Mouse (Mus musculus): ENCODE data around the gene Stpg4.
A peak's percentile ranks its signal among the peaks of the same experiment; 100 is the strongest.

The Stpg4 gene

DNA sequence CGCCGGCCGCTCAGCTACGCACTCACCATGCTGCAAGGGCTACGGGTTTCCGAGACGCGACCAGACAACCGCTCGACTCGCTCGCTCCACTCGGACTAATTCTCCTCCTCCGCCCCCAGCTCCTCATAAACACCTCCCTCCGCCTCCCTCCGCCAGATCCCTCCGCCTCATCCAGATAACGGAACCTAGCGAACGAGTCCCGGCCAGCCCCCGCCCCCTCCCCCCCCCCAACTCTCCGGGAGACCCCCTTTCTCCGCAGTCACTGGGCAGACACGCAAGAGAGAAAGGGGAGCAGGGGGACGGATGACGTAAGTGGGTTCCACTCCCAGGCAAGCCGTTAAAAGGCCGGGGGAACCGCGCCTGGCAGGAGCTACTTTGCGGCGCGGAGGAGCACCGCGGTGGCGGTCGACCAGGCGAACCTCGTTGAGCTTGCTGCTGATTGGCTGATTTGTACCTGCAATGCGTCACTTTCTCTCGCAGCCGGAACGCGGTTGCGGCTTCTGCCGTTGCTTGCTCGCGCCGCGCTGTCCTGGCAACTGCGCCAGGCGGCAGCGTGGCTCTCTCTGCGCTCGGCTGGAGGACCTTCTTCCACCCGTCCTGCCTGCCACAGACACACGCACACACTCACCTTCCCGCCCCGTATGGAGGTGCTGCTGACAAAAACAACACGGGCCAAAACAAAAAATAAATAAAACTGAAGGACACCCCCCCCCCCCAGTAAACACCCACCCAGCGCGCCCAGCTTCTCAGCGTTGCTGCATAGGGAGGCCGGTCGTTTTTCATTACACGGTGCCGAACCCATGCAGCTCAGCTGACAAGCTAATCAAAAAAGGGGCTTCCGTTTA, 19.4 kb upstream of the Stpg4 start, which contains the start of gene Calm2:
Gene Calm2, minus strand, starts transcription at position 169 of the 845 bp plus-strand sequence.
- DNase-seq = peak; percentile 98

GRCm38 (mm10) chr17:87445917-87446766, 18.6 kb upstream of the Stpg4 start:
- peak; percentile 82 for DNase-seq

- DNase-seq = peak; percentile 23
These were observed 17.9 kb upstream of the Stpg4 start for GRCm38 (mm10) chr17:87445337-87445916.

DNA sequence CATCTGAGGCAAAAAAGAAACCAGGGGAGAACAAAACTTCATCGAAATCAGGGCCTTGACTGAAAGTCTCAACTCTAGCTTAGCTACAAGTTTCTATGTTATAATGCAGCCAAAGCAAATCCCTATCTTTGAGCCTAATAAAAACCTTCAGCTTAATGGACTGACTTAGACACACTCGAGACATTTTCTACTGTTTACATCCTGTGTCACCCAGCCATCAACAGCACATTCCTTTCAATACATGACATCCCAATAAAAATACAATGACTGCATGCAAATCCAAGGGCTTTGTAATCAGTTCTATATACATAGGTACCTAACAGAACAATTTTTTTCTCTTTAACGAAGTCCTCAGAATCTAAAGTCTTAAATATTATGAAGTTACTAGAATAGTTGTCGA, 17.2 kb upstream of the Stpg4 start:
- no peak for DNase-seq

DNA sequence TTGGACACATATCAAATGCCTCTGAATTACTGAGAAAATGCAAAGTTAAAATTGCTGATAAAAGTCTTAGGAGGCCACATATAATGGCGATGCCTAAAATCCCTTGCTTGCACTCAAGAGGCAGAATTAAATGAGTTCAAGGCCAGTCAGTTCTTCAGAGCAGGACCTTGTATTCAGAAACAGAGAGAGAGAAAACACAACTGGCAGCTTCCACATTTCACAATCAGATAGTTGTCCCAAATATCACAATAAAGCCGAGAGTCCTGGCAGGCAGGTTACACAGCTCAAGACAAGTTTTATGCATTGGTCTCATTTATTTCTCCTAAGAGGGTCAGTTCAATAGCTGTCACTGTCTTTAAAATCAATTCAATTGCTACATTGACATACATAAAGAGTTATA, 14.0 kb upstream of the Stpg4 start:
- DNase-seq = no peak

DNA sequence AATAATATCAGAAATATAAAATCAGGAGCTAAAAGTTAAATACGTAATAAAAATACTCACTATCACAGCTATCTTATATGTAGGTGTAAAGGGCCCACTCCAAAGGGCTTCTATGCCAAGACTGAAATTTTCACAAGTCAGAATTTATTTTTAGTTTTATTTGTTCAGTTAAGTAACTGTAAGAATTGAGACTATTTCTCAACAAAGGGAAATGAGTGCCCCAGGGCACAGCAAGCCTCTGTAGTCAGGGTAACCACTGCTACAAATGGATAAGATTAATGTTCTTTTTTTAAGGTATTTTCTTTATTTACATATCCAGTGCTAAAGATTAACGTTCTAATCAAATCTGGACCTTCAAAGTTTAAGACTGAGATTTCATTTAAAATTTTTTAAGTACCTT, 11.9 kb upstream of the Stpg4 start:
- no peak for DNase-seq

DNA sequence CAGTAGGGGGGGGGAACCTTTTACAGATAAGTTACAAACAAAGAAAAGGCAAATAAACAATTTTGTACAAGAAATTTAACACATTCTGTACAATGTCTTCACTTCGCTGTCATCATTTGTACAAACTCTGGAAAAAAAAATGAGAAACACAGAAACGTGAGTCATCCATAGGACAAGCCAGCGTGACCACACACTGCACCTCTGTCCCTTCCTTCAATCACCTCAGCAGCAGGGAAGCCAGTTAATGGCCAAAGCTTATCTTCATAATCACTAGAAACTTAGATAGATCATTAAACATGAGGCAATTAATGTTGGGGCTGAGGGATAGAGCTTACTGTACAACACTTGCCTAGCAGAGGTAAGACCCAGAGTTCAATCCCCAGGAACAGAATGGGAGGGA, 6.4 kb upstream of the Stpg4 start:
- no peak for DNase-seq

GRCm38 (mm10) chr17:87432743-87433142, 5.2 kb upstream of the Stpg4 start:
- no peak for DNase-seq

- no peak for DNase-seq
These were observed 4.8 kb upstream of the Stpg4 start for GRCm38 (mm10) chr17:87432314-87432713.

DNA sequence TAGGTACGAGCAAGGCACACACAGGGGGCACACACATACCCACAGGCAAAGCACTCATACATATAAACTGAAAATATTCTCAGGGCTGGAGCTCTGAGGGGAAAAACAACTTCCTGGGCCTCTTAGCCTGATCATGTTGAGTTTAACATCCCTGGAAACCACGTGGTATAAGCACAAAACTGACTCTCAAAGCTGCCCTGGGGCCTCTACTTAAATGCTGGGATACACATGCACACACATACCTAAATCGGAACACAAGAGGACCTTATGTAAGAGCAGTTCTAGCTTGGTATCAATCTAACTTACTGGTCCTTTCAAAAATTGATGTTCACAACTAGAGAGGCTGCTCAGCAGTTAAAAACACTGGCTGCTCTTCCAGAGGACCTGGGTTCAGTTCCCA, 1.9 kb upstream of the Stpg4 start:
- DNase-seq = no peak

DNA sequence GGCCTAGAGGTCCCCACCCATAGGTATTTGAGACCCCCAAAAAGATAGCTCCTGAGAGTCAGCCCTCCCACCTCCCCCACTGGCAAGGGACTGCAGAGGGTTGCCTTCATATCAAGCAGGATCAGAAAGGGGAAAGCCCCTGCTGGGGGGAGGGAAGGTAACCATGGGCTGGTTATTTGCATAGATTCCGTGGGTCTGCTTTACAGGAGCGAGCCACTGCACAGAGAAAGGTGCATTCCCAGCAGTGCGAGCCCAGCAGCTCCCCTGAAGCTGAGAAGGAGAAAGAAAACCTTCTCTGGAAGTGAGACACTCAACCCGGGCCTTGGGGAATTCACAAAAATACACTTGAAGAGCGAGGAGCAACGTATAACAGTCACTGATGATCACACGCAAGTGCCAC, 9.5 kb downstream of the Stpg4 start:
- no peak for DNase-seq

GRCm38 (mm10) chr17:87406646-87407045, 20.9 kb downstream of the Stpg4 start:
- no peak for DNase-seq

DNA sequence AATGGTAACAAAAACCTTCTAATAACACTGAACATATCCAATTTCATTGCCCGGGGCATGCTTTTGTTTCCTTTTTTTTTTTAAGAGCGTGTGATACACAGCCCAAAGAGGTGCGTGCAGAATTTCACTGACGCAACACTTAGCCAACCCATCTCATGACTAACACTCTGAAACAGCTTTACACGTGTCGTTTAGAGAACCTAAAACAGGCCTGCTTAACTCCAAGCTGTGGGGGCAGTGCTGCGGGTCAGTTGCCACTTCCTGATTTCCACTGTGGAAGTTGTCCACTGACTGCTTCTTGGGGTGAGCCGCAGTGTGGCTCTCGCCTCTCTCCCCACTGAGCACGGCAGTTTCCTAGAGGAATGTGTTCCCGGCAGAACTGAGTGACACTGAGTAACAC, 22.0 kb downstream of the Stpg4 start:
- DNase-seq = no peak

DNA sequence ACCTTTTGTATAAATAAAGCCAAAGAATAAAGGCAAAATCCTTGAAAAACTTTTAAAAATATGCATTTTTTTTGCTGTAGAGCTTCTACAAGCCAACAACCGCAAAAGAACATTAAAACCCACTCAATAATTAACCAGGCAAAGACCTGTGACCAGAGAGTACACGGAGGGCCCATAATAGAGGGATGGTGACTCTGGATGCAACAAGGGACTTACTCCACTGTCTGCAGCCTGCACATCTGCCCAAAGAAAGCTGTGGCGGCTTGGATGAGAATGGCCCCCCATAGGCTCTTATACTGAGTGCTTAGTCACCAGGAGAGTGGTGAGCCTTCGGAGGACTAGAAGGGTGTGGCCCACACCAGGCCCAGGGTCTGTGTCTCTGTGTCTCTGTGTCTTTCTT, 24.1 kb downstream of the Stpg4 start:
- no peak for DNase-seq

DNA sequence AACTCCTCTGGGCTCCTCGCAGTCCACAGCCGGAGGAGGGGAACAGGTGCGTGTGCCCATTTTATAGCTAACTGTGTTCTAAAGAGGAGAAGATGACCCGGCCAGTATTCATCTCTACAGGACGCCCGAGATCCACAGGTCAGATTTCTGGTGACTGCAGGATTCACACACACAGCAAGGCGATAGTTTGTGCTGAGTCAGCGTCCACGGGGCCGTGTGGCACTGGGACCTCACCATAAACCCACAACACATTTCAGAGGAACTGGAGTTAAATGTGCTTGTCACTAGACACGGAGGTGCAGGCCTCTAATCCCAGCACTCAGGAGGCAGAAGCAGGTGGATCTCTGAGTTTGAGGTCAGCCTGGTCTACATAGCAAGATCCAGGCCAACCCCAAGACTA, 25.1 kb downstream of the Stpg4 start:
- DNase-seq = no peak

DNA sequence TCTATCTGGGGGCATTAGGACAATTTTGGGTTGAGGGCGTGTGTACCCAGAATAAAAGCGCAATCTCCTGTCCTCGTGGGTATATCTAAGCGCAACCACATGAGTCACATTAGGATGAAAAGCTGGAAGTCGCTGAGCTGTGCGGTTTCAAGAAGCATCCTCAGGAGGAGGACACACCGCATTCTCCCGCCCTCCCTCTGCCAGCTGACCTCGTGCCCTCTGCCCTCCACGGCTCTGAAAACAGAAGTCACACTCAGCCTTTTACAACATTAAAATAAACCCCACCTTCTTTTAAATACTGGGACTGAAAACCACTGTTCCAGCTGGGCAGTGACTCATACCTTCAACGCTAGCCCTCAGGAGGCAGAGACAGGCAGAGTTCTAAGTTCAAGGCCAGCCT, 30.5 kb downstream of the Stpg4 start:
- no peak for DNase-seq

GRCm38 (mm10) chr17:87391242-87391641, 36.3 kb downstream of the Stpg4 start:
- peak; percentile 66 for DNase-seq

- peak; percentile 76 for DNase-seq
These were observed 40.5 kb downstream of the Stpg4 start for GRCm38 (mm10) chr17:87387068-87387467.

DNA sequence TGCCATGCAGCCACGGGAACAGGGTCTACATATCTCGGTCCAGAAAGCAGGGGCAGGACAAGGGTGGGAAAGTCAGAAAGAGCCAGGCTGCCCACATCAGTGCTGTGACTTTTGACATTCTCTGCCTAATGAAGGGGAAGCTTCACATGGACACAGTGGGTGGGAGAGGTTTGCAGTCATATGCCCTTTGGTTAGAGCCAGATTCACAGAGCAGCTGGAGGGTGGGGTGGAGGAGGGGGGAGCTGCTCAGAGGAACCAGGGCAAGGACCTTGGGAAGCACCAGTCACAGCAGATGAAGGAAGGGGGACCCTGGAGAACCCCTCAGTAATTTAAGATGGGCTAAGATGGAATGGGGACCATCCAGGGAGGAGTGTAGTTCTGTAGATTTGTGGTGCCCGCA, 41.7 kb downstream of the Stpg4 start:
- DNase-seq = no peak

DNA sequence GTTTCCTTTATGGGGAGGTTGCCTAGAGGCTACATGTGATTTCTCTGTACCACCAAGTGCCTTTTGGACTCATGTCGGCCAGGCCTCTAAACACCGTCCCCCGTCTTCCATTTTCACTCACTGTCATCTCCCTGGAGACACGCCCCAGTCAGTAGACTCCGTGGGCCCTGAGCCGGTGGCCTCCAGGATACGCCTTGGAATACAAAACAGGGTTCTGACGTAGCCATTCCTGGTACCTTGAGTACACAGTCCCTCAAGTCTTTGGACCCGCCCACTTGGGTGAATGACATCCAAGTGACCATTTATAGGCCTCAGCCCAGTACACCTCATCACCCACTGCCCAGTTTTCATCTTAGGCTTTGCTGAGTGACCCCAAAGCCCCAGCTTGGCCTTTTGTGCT, 46.9 kb downstream of the Stpg4 start:
- DNase-seq = no peak

GRCm38 (mm10) chr17:87379821-87380220, 47.7 kb downstream of the Stpg4 start:
- no peak for DNase-seq

GRCm38 (mm10) chr17:87379160-87379624, 48.3 kb downstream of the Stpg4 start:
- DNase-seq = no peak

DNA sequence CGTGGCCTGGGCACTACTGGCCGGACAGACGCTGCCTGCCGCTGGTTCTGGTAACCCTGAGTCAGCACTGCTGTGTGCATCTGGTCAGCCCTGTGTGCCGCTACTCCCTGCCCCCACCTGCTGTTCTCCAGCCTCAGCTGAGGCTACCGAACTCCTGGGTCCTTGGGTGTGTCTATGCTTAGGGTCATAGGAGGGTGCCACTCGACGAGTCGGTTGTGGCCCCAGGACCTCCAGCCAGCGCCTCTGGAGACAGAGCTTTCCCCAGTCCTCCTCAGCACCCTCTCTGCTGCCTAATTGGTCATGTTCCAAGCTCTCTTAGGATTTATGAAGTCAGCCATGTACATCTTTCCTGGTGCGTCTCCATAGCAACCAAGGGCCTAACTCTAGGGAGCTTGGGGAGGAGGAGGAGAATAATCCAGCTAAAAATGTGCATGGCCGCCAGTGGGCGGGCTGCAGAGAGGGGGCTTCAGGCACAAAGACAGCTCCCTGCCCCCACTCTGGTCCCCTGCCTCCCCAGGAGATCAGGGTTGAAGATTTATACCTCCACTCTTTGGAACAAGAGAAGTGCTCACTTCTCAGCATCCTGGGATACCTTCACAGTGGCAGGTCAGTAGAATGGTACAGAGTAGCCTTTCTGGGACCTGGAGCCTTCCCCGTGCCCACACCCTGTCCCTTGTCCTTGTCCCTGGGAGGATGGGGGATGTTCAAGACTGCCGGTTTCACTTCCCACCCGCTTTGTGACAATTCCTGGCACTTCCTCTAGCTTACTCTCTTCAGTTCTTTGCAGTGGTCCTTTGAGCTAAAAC, 49.0 kb downstream of the Stpg4 start:
- peak; percentile 35 for DNase-seq

All from kidney, postnatal 14 days (tissue).